Mouse (Mus musculus): ENCODE measurements around the gene Slc25a53.

- TF ChIP-seq POLR2A (IDR thresholded peaks at IDR 0.05; ENCODE audit: control insufficient read depth, low read depth, low read length) (no peak), CTCF (IDR thresholded peaks at IDR 0.05; ENCODE audit: control insufficient read depth, insufficient read depth, insufficient replicate concordance, low read depth, low read length) (no peak)
These were observed 44.5 kb downstream of the Slc25a53 start for GRCm38 (mm10) chrX:136993641-136994040.
